Mouse (Mus musculus) C2C12 (cell line): ENCODE data around the gene Rsph6a. TPM values are rescaled to one million over a fixed set of nuclear protein-coding genes. Genes with fewer than 3 reads are reported as not detected.

Experiments
- H3K27me3 ChIP-seq: one replicate; pipeline ENCODE4 v1.6.1; 2011; ENCODE audit not compliant: control insufficient read depth, insufficient read depth, insufficient read length
- H3K36me3 ChIP-seq: one replicate; pipeline ENCODE4 v1.6.1; 2011; ENCODE audit not compliant: control insufficient read depth, insufficient read depth
- H3K4me3 ChIP-seq: one replicate; pipeline ENCODE4 v1.5.1; 2011; ENCODE audit warnings: mild to moderate bottlenecking, control low read depth; ENCODE audit not compliant: poor library complexity, insufficient read depth, severe bottlenecking
- H3K79me2 ChIP-seq: one replicate; pipeline ENCODE4 v1.6.1; 2011; ENCODE audit not compliant: control insufficient read depth, insufficient read depth
- H3K79me3 ChIP-seq: one replicate; pipeline ENCODE4 v1.6.1; 2011; ENCODE audit warnings: low read depth, control low read depth
- H3ac ChIP-seq: one replicate; pipeline ENCODE3; 2011; ENCODE audit warnings: low read depth; ENCODE audit not compliant: control insufficient read depth, insufficient read length
- CEBPB ChIP-seq: IDR thresholded peaks from one replicate; pipeline ENCODE4 v1.6.1; 2011; ENCODE audit warnings: low read depth, mild to moderate bottlenecking, control low read depth, moderate library complexity
- CTCF ChIP-seq: IDR thresholded peaks from one replicate; pipeline ENCODE4 v1.5.1; 2011; ENCODE audit not compliant: control insufficient read depth, insufficient read depth, insufficient read length
- FOSL1 ChIP-seq: IDR thresholded peaks from one replicate; pipeline ENCODE4 v1.8.0; 2011; ENCODE audit warnings: mild to moderate bottlenecking, low read length; ENCODE audit not compliant: poor library complexity, insufficient read depth, severe bottlenecking
- MAX ChIP-seq: IDR thresholded peaks from one replicate; pipeline ENCODE4 v1.6.1; 2011; ENCODE audit warnings: mild to moderate bottlenecking, control low read depth
- MYOD1 ChIP-seq: IDR thresholded peaks from one replicate; pipeline ENCODE4 v1.6.1; 2011; ENCODE audit warnings: low read depth; ENCODE audit not compliant: control insufficient read depth, insufficient read length
- MYOG ChIP-seq: IDR thresholded peaks from one replicate; pipeline ENCODE4 v1.6.1; 2011; ENCODE audit not compliant: control insufficient read depth, insufficient read length; ENCODE audit errors: extremely low read depth
- USF1 ChIP-seq: IDR thresholded peaks from one replicate; pipeline ENCODE4 v1.6.1; 2011; ENCODE audit warnings: low read depth, mild to moderate bottlenecking, control low read depth, moderate library complexity
- polyA plus RNA-seq: library from polyadenylated mRNA; unstranded; fragments of >200 nt; fragmentation: generic; extraction: Trizol; gene quantifications from one replicate; pipeline ENCODE4 v1.2.1, GENCODE M21; 2012; ENCODE audit warnings: missing spikeins

Rsph6a gene
- polyA plus RNA-seq, 1 experiment = 0.09 TPM

GRCm38 (mm10) chr7:19012025-19012621 lies 42.4 kb upstream of the Rsph6a start:
- no peak overlapping the region for H3K4me3 ChIP-seq
- H3K79me2 ChIP-seq = peaks cover 4% of the 10 kb centered on the region
- H3K36me3 ChIP-seq = no peaks in the 10 kb centered on the region
- H3K27me3 ChIP-seq = no peaks in the 10 kb centered on the region
- no peak overlapping the region for H3ac ChIP-seq
- no peak for TF ChIP-seq CEBPB
- TF ChIP-seq MAX = no peak
- TF ChIP-seq CTCF = no peak
- TF ChIP-seq MYOG = no peak
- no peak for TF ChIP-seq FOSL1
- no peak for TF ChIP-seq MYOD1
- TF ChIP-seq USF1 = no peak
- no peaks in the 10 kb centered on the region for H3K79me3 ChIP-seq

GRCm38 (mm10) chr7:19012882-19013281 lies 41.6 kb upstream of the Rsph6a start:
- Histone ChIP-seq H3K4me3 (no peak overlapping the region), H3K79me2 (no peaks in the 10 kb centered on the region), H3K27me3 (no peaks in the 10 kb centered on the region), H3K79me3 (no peaks in the 10 kb centered on the region), H3K36me3 (no peaks in the 10 kb centered on the region), H3ac (no peak overlapping the region)
- TF ChIP-seq CEBPB = no peak
- TF ChIP-seq MYOG = no peak
- TF ChIP-seq CTCF = no peak
- TF ChIP-seq MYOD1 = no peak
- no peak for TF ChIP-seq MAX
- TF ChIP-seq USF1 = no peak
- no peak for TF ChIP-seq FOSL1

- H3K79me3 ChIP-seq = no peaks in the 10 kb centered on the region
- no peak overlapping the region for H3ac ChIP-seq
- no peak overlapping the region for H3K4me3 ChIP-seq
- H3K27me3 ChIP-seq = no peaks in the 10 kb centered on the region
- H3K79me2 ChIP-seq = no peaks in the 10 kb centered on the region
- no peaks in the 10 kb centered on the region for H3K36me3 ChIP-seq
- TF ChIP-seq CTCF (no peak), MYOD1 (no peak), USF1 (no peak), MAX (no peak), FOSL1 (no peak), CEBPB (no peak), MYOG (no peak)
Measured at GRCm38 (mm10) chr7:19014452-19014851, 40.0 kb upstream of the Rsph6a start.

- no peaks in the 10 kb centered on the region for H3K79me2 ChIP-seq
- H3K79me3 ChIP-seq = no peaks in the 10 kb centered on the region
- H3K27me3 ChIP-seq = no peaks in the 10 kb centered on the region
- H3K36me3 ChIP-seq = no peaks in the 10 kb centered on the region
- no peak for TF ChIP-seq MYOD1
- no peak for TF ChIP-seq USF1
- no peak overlapping the region for H3ac ChIP-seq
- no peak overlapping the region for H3K4me3 ChIP-seq
Measured at GRCm38 (mm10) chr7:19016042-19016441, 38.4 kb upstream of the Rsph6a start.

GRCm38 (mm10) chr7:19017909-19018308 lies 36.6 kb upstream of the Rsph6a start:
- TF ChIP-seq MYOD1 = no peak
- no peak for TF ChIP-seq CTCF
- TF ChIP-seq CEBPB = no peak
- TF ChIP-seq MAX = no peak
- TF ChIP-seq FOSL1 = no peak
- no peak for TF ChIP-seq MYOG
- no peak for TF ChIP-seq USF1
- Histone ChIP-seq H3K79me2 (no peaks in the 10 kb centered on the region), H3K36me3 (no peaks in the 10 kb centered on the region), H3K27me3 (peaks cover 9% of the 10 kb centered on the region), H3ac (no peak overlapping the region), H3K4me3 (no peak overlapping the region), H3K79me3 (no peaks in the 10 kb centered on the region)

GRCm38 (mm10) chr7:19021048-19021447 lies 33.4 kb upstream of the Rsph6a start:
- Histone ChIP-seq H3K4me3 (no peak overlapping the region), H3K36me3 (no peaks in the 10 kb centered on the region), H3K79me2 (peaks cover 17% of the 10 kb centered on the region), H3K27me3 (peaks cover 12% of the 10 kb centered on the region), H3ac (no peak overlapping the region), H3K79me3 (peaks cover 13% of the 10 kb centered on the region)
- TF ChIP-seq FOSL1 (no peak), MYOD1 (no peak), MAX (no peak), CEBPB (no peak), USF1 (no peak), CTCF (no peak), MYOG (no peak)
